8 mouse cellular contexts compared by ENCODE assay signal in genomic region chr2:146633329-146634070, GRCm38 (mm10).
DNase-seq lines count a peak whose midpoint lies in the region; ATAC-seq and TF ChIP-seq lines count a peak whose summit lies in the region.

No protein-coding gene starts in this region.

- DNase-seq in embryo, embryonic 11.5 days (ENCODE audit: low read depth, low spot score): peak; percentile 65
- DNase-seq in heart, postnatal 0 days (ENCODE audit: low spot score): peak; percentile 61
- peak; percentile 59 to 83 for DNase-seq in kidney, postnatal 25 days
- DNase-seq in lung, adult 18-20 months: peak; percentile 42 to 62
- DNase-seq in thymus, postnatal 36 days: peak; percentile 30 to 34

- H3K36me3 ChIP-seq in heart, postnatal 0 days (replicated peaks; ENCODE audit: control insufficient read depth, insufficient read depth, low read length): no peaks in the 10 kb centered on the region
- H3K36me3 ChIP-seq in neural tube, embryonic 15.5 days: no peaks in the 10 kb centered on the region

- no peak for TF ChIP-seq EP300 in heart, postnatal 0 days (IDR thresholded peaks at IDR 0.05; ENCODE audit: low read depth)

- 0 out of 2 replicates have a peak, but pooled peaks cover 10% of the 10 kb centered on the region for H3K27me3 ChIP-seq in heart, postnatal 0 days (ENCODE audit: control insufficient read depth, insufficient read depth, low read length)
- peaks cover 50% of the 10 kb centered on the region for H3K27me3 ChIP-seq in neural tube, embryonic 15.5 days (replicated peaks)

- ATAC-seq in CD4-positive, CD25-positive, alpha-beta regulatory T cell, adult 4 months: peak; percentile 84
- peak; percentile 73 for ATAC-seq in activated CD4-positive, CD25-positive, alpha-beta regulatory T cell, adult 4 months
- ATAC-seq in heart, postnatal 0 days (ENCODE audit: insufficient read depth, low read depth): no peak
- peak; percentile 88 for ATAC-seq in neural tube, embryonic 15.5 days (ENCODE audit: low FRiP score)

- H3K4me1 ChIP-seq in heart, postnatal 0 days (ENCODE audit: control insufficient read depth, insufficient read depth): no peaks in the 10 kb centered on the region
- 0 out of 2 replicates have a peak, but pooled peaks cover 2% of the 10 kb centered on the region for H3K4me1 ChIP-seq in neural tube, embryonic 15.5 days

- H3K9me3 ChIP-seq in heart, postnatal 0 days (replicated peaks; ENCODE audit: control insufficient read depth, low read length): no peaks in the 10 kb centered on the region
- no peaks in the 10 kb centered on the region for H3K9me3 ChIP-seq in neural tube, embryonic 15.5 days (replicated peaks)

- H3K9ac ChIP-seq in heart, postnatal 0 days (replicated peaks; ENCODE audit: low read depth, low read length): no peak overlapping the region
- no peak overlapping the region for H3K9ac ChIP-seq in neural tube, embryonic 15.5 days (replicated peaks)

- peak; percentile 76 for TF ChIP-seq CTCF in heart, postnatal 0 days (IDR thresholded peaks at IDR 0.05; ENCODE audit: low read depth)

- no peak overlapping the region for H3K4me3 ChIP-seq in heart, postnatal 0 days (ENCODE audit: low read depth, low read length)
- H3K4me3 ChIP-seq in neural tube, embryonic 15.5 days (replicated peaks): no peak overlapping the region

- H3K27ac ChIP-seq in heart, postnatal 0 days (ENCODE audit: low read depth): no peak overlapping the region
- no peak overlapping the region for H3K27ac ChIP-seq in neural tube, embryonic 15.5 days (replicated peaks)

- no peak overlapping the region for H3K4me2 ChIP-seq in heart, postnatal 0 days (ENCODE audit: low read depth, low read length)
- H3K4me2 ChIP-seq in neural tube, embryonic 15.5 days: peak overlapping the region; percentile 21; the same call in 1 of the 2 replicates

- 48% methylated on average over 16 of the region's 16 CpGs for WGBS in heart, postnatal 0 days
- WGBS in neural tube, embryonic 15.5 days: 51% methylated on average over 16 of the region's 16 CpGs
